Mouse (Mus musculus) c-Kit-positive CD71-positive TER-119-negative erythroid progenitor cells, embryonic 14.5 days (primary cell): Measurements from ENCODE around the gene Smarca4.

Experiments used
- DNase-seq: peaks from one replicate; pipeline ENCODE4 v3.0.0-alpha.2; 2013; ENCODE audit warnings: low read depth

The Smarca4 gene

GRCm38 (mm10) chr9:21752252-21752792 lies 136.4 kb downstream of the Smarca4 start:
- no peak for DNase-seq
